Mouse (Mus musculus) CD8-positive naive resting alpha-beta T cell, adult 57 days (primary cell): ENCODE measurements around the gene Ngef. TPM values are rescaled to one million over a fixed set of nuclear protein-coding genes. Genes with fewer than 3 reads are reported as not detected.

Experiments used
- total RNA-seq: library from RNA; stranded (reverse); gene quantifications from one replicate; pipeline ENCODE4 v1.2.4, GENCODE M21; 2023

The Ngef gene
- not detected for total RNA-seq

DNA sequence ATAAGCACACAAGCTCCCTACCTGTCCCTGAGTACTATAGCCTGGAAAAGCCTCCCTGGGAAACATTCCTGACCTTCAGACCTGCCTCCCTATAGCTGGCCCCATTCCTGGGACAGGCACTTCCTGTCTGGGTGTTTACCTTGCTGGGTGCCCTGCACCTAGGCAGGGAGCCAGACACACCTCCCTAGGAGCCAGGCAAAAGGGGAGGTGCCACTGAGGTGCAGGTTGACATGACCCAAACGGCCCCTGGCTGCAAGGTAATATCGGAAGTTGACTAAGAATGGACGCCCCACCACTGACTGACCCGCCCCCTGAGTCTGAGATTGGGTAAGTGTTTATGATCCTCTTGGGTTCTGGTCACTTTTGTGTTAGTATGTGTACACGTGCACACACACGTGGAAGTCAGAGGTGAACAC, at the start of gene Ngef:
Gene Ngef, minus strand, starts transcription at position 71 of the 416 bp plus-strand sequence.

DNA sequence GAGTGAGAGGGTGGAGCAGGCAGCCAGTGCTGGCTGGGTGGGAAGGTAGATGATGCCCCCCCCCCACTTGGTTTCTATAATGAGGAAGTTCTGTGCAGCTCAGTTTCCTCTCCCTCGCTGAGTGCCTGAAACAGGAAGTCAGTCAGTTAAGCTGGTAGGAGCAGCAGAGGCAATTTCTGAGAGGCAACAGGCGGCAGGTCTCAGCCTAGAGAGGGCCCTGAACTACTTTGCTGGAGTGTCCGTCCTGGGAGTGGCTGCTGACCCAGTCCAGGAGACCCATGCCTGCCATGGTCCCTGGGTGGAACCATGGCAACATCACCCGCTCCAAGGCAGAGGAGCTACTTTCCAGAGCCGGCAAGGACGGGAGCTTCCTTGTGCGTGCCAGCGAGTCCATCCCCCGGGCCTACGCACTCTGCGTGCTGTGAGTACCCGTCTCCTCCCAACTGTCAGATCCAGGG, 46.6 kb upstream of the Ngef start, which contains the start of gene Inpp5d:
Gene Inpp5d, plus strand, starts transcription at position 102 of the 458 bp plus-strand sequence.

DNA sequence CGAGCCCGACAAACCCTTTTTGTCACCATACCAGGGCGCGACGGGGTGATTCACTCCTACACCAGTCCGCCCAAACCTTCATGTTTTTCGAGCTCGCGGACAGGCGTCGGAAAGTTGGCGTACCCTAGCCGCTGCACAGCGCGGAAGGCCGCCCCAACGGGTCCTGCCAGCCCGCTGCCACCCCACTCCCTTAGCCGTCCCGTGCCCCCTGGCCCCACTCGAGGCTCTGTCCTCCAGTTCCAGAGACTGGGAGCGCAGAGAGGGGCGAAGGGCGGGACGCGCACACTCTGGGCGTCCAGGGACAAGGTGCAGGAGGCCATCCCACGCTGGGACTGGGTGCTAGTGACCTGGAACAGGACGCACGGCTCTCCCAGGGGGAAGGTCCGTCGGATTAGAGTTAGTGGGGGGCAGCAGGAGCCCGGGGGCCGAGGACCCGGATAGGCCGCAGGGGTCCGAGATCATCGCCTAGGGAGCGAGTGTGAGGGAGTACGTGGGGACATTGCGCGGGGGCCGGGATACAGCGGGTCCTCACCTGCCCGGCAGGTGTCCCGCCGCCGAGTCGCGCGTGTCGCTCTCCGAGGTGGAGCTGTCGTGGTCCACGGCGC, 64.0 kb downstream of the Ngef start, which contains the start of gene Neu2:
Gene Neu2, plus strand, starts transcription at position 329 of the 605 bp plus-strand sequence.

DNA sequence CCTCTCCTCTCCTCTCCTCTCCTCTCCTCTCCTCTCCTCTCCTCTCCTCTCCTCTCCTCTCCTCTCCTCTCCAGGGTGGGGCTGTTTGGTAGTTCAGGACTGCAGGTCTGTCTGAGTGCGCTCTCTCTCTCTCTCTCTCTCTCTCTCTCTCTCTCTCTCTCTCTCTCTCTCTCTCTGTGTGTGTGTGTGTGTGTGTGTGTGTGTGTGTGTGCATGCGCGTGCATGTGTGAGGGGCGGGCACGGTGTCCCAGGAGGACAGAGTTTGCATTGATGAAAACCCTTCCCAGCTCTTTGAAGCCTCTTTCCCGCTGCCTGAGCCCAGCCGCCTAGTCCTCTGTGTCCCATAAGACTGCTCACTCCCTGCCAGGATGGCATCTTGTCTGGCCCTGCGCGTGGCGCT, 103.7 kb downstream of the Ngef start, which contains the start of gene Snorc:
Gene Snorc, plus strand, starts transcription at position 301 of the 400 bp plus-strand sequence.

Other genes with a start within 250 kb of the Ngef start
- 120 TPM for gene Gigyf2, start 246.9 kb downstream of the Ngef start, total RNA-seq
- not detected for gene Kcnj13, start 179.1 kb downstream of the Ngef start, total RNA-seq
- not detected for gene Snorc, start 103.6 kb downstream of the Ngef start, total RNA-seq
- gene Neu2, start 64.0 kb downstream of the Ngef start, total RNA-seq = not detected
- gene Inpp5d, start 46.4 kb upstream of the Ngef start, total RNA-seq = 223 TPM
- gene Atg16l1, start 182.0 kb upstream of the Ngef start, total RNA-seq = 77.8 TPM
- 7.4 TPM for gene Sag, start 229.8 kb upstream of the Ngef start, total RNA-seq